In genomic region chr1:173350372-173350957, GRCm38 (mm10) we compare ENCODE assay signal across 7 mouse cellular contexts. TPM values are rescaled to one million over a fixed set of nuclear protein-coding genes. Genes with fewer than 3 reads are reported as not detected.
DNase-seq lines count a peak whose midpoint lies in the region; ATAC-seq and TF ChIP-seq lines count a peak whose summit lies in the region.

TSS of gene Aim2 (plus strand) at chr1:173350879.

- H3K36me3 ChIP-seq in ES-Bruce4 (ENCODE audit: control insufficient read depth, insufficient read depth, low read length, poor library complexity, severe bottlenecking) = no peaks in the 10 kb centered on the region
- no peaks in the 10 kb centered on the region for H3K36me3 ChIP-seq in macrophage (ENCODE audit: inconsistent target)

- no peak within 1 kb of the TSS for H3K27ac ChIP-seq in ES-Bruce4 (ENCODE audit: insufficient read depth, low read length)
- H3K27ac ChIP-seq in macrophage = no peak within 1 kb of the TSS

- no peaks in the 10 kb centered on the region for H3K27me3 ChIP-seq in ES-Bruce4 (ENCODE audit: control insufficient read depth, insufficient read depth, low read length, poor library complexity, severe bottlenecking)

- H3K79me2 ChIP-seq in macrophage (ENCODE audit: inconsistent target) = no peaks in the 10 kb centered on the region

- no peak for TF ChIP-seq EP300 in ES-Bruce4 (IDR thresholded peaks at IDR 0.05; ENCODE audit: insufficient read depth, low read depth, low read length)

- no peak for ATAC-seq in CD4-positive, CD25-positive, alpha-beta regulatory T cell, adult 4 months
- ATAC-seq in hematopoietic stem cell, adult 5-6 weeks (replicated peaks in 1 of 2; ENCODE audit: insufficient read depth in 1 of 2, low FRiP score in 2 of 2, low TSS enrichment in 1 of 2, low read depth in 1 of 2, poor library complexity in 2 of 2, severe bottlenecking in 2 of 2) = no peak

- H3K4me3 ChIP-seq in ES-Bruce4 (ENCODE audit: low read depth, low read length) (no peak within 1 kb of the TSS), macrophage (ENCODE audit: inconsistent target) (no peak within 1 kb of the TSS)

- H3K4me1 ChIP-seq in ES-Bruce4 (ENCODE audit: control insufficient read depth, insufficient read depth, low read length) = peaks cover 2% of the 10 kb centered on the region

- H3K9ac ChIP-seq in ES-Bruce4 (ENCODE audit: low read depth, poor library complexity, severe bottlenecking) = no peak within 1 kb of the TSS

- 19% methylated on average over 10 of the region's 10 CpGs for WGBS in macrophage (ENCODE audit: missing documents)

- H3K9me3 ChIP-seq in ES-Bruce4 (replicated peaks; ENCODE audit: control insufficient read depth, insufficient read depth, low read length, poor library complexity, severe bottlenecking) = no peaks in the 10 kb centered on the region

- TF ChIP-seq CTCF in ES-Bruce4 (IDR thresholded peaks at IDR 0.05; ENCODE audit: low read depth, low read length) = no peak

- no peak for TF ChIP-seq POLR2A in ES-Bruce4 (IDR thresholded peaks at IDR 0.05; ENCODE audit: insufficient read depth, low read length)

- DNase-seq in layer of hippocampus, adult 11-12 months (ENCODE audit: low spot score) = no peak
- no peak for DNase-seq in frontal cortex, postnatal 10 days (ENCODE audit: low spot score in 2 of 2)
- DNase-seq in right cerebral cortex, postnatal 25 days = no peak

RNA-seq across cellular contexts. Expression of gene Aim2, which starts in this region (rescaled TPM):
- 10 to 100 TPM; 44.7 to 78.2 TPM for polyA plus RNA-seq in CD4-positive, CD25-positive, alpha-beta regulatory T cell, adult 4 months (2017; shearing (Covaris generic))
- polyA plus RNA-seq in ES-Bruce4 (2011; ENCODE audit: insufficient read depth, insufficient read length, low read depth, missing spikeins) (38.9 and 49.8 TPM in 2 replicates), macrophage (2018) (44.1 to 91.8 TPM (median 78.5 TPM) in 3 replicates)
- 76.8 and 118 TPM in 2 replicates for total RNA-seq in hematopoietic stem cell, adult 5-6 weeks (2017)
- total RNA-seq in macrophage (2018; cell fraction: chromatin; rRNA removed) = 100 to 1,000 TPM; 116 to 519 (median 313) TPM
- 100 to 1,000 TPM in 12 of 26 experiments, 10 to 100 TPM in 14; 69.0 to 146 (median 91.7) TPM for total RNA-seq in macrophage (2018; cell fraction: cytosol; rRNA removed)
- 100 to 1,000 TPM; 200 to 495 (median 296) TPM for total RNA-seq in macrophage (2018; cell fraction: nucleus; rRNA removed)
